Mouse (Mus musculus): ENCODE measurements at regions not wholly inside any gene's neighbourhood (a gene's known extent, or its start where the extent isn't known, plus 50 kb on each side); places are given as distances from the start of the nearest gene placed in this dataset.

DNA sequence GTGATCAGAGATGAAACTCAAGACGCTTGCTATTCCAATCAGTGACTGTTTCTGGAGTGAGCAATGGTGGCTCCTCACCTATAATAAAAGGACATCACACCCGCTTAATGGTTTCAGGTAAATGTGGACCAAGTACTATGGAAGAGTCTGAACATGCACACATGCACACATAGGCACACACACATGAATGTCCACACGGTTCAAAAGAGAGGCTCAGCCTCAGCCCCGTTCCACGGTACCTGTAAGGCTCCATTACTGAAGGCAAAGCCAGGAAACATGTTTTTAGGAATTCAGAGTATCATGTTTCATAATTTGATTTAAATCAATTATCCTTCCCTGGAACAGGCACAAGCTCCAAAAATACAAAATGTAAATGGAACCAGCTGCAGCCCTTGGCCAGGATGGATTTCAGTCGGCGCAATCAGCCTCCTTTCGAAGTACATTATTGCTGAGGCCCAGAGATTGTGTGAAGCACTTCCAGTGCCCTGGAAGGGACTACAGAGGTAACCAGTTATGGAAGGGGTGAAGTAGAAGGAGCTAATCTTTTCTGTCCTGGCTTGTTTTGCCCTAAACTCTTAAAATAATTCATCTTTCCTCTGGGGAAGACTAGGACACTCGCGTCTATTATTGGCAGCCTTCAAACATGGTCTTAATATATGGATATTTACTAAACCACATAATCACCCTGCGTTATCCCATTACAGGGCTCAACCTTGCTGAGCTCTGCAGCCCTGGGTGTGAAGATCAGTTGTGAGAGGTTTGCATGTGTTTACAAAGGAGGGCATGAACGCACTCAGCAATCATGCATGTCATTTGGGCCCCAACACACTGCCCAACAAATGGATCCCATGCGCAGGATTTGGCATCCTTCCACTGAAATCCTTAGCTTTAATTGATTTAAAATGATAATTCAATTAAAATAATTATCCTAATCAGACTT, 415.2 kb upstream of the Meis1 start:
- TF ChIP-seq POLR2A (IDR thresholded peaks at IDR 0.05; ENCODE audit: borderline replicate concordance, control insufficient read depth, low read depth, low read length) (no peak), CTCF (IDR thresholded peaks at IDR 0.05; ENCODE audit: control insufficient read depth, insufficient read depth, low read length) (no peak)
